Mouse (Mus musculus) embryo, embryonic 11.5 days (tissue): ENCODE data around the gene Lmnb2.

ENCODE experiments used
- DNase-seq: peaks from one replicate; pipeline ENCODE4 v3.0.0-alpha.2; 2012; ENCODE audit warnings: low read depth, low spot score

Lmnb2 gene

GRCm38 (mm10) chr10:80857386-80857785 is 60.7 kb downstream of the Lmnb2 start:
- DNase-seq = no peak

- no peak for DNase-seq
Measured at GRCm38 (mm10) chr10:80856908-80857307, 61.1 kb downstream of the Lmnb2 start.

- no peak for DNase-seq
Measured at GRCm38 (mm10) chr10:80856267-80856666, 61.8 kb downstream of the Lmnb2 start.

GRCm38 (mm10) chr10:80855749-80856073 is 62.3 kb downstream of the Lmnb2 start:
- DNase-seq = no peak

GRCm38 (mm10) chr10:80854913-80855748 is 62.9 kb downstream of the Lmnb2 start, which contains the start of the genes Lsm7 and Sppl2b:
Gene Lsm7, minus strand, starts transcription at chr10:80855209.
Gene Sppl2b, plus strand, starts transcription at chr10:80855275.
- peak; percentile 97 for DNase-seq
